Mouse (Mus musculus) heart, postnatal 14 days (tissue): ENCODE data around the gene Bicc1. TPM values are rescaled to one million over a fixed set of nuclear protein-coding genes. Genes with fewer than 3 reads are reported as not detected.

Experiments used
- DNase-seq, 2 experiments: peaks; one replicate each; pipeline ENCODE4 v3.0.0; 2021 to 2022
- intact Hi-C: fragments of 180-260 bp; cut with DNase I; formaldehyde crosslinking; loops from one replicate; pipeline ENCODE4 v1.15.1; 2025
- total RNA-seq, 2 experiments: library from RNA; stranded (reverse); gene quantifications; 2 replicates each; pipeline ENCODE4 v1.2.3; 2021

Gene Bicc1
- total RNA-seq, 2 experiments from 2014 or later: 22.1 to 27.9 TPM

DNA sequence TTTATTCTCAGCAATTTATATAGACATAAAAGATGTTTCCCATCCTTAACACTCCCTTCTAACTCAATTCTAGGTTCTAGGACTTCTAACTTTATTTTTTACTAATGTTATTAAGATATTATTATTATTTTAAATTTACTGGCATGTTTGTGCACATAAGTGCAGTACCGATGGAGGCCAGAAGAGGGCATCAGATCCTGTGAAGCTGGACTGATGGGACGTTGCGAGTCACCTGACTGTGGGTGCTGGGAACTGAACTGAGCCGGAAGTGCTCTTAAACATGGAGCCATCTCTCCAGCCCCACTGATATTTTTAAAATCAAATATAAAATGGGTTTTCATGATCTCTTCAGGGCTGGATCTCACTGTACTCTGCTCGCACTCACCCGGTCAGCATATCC, 242.8 kb downstream of the Bicc1 start:
- intact Hi-C loops: no loop called here
- DNase-seq: no peak

- intact Hi-C loops: no loop called here
- no peak for DNase-seq
Observed at GRCm38 (mm10) chr10:70915096-70915495, 244.4 kb downstream of the Bicc1 start.

- DNase-seq: peak; percentile 17 to 25
Observed at GRCm38 (mm10) chr10:70903936-70904335, 255.6 kb downstream of the Bicc1 start.

DNA sequence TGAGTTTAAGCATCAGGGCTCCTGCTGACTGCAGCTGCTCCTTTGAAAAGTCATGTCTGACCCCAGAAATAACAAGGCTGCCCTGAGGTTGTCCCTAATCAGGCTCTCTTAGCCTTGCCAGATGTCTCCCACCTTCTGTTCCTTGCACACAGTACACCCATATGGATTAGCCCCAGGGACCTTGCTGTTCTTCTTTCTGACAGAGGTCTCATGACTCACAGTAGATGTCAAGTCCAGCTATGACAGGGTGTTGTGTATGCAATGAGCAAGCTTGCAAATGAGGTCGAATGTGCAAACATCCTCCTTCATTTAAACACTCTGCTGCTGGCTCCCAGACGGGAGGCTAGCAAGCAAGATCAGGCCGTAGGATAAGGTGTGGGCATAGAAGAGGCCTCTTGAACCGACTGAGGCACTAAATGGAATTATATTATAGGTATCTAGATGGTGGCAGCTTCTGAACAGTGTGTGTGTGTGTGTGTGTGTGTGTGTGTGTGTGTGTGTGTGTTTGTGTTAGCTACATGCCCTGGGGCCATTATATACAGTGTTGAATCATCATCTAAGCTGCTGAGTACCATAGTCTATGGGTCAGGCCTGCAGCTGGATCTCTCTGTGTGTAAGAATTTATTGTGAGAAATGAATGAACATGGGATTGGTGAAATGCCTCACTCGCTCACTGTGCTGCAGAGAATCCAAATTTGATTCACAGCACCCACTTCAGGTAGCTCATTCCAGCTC, 256.6 kb downstream of the Bicc1 start:
- DNase-seq: no peak
- intact Hi-C loops: no loop called here

More at GRCm38 (mm10) chr10:70903936-70904335, 255.6 kb downstream of the Bicc1 start:
- intact Hi-C loops: no loop called here

DNA sequence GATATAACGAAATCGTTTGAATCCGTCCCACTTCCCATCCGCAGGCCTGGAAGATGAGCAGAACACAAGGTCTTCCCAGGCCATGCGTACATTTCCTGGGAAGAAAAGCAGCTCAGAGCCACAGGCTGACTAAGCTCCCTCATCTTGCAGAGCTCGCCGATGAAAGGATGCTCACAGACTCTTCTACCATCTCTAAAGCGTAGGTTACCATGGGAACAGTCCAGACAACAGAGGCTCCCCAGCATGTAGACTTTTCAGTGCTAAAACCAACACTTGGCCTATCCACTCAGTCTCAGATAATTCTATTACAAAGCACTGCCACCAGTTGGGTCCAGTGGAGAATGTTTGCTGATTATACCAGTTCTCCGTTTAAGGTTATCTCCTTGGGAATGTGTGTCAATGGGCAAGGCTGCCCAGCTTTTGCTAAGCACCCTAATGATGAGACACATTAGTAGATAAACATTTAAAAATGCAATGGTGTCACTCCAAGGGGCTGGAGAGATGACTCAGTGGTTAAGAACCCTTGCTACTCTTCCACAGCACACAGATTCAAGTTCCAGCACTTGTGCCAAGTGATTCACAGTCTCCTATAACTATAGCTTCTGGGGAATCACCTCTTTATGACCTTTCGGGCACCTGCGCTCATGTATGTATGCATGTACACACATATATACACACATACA, 258.2 kb downstream of the Bicc1 start:
- DNase-seq: no peak
- intact Hi-C loops: no loop called here

DNA sequence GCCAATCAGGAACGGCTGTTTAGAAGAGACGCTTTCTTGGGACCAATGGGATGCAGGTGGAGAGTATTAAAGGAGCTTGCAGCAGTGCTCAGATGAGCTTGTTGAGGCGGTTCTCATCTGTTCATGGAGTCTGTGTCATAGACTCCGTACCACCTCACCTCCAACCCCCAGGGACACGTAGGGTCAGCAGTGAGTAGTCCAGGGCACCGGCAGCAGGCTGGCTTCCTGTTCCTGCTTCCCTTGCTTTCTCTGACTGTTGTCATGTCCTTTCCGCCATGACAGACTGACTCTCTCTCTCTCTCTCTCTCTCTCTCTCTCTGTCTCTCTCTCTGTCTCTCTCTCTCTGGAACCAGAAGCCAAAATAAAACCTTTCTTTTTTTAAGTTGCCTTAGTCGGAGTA, 263.6 kb downstream of the Bicc1 start:
- intact Hi-C loops: no loop called here

GRCm38 (mm10) chr10:70878046-70878445, 281.5 kb downstream of the Bicc1 start:
- DNase-seq: no peak
- intact Hi-C loops: no loop called here

More for the DNA sequence above, 263.6 kb downstream of the Bicc1 start:
- DNase-seq: no peak

GRCm38 (mm10) chr10:70877631-70878030, 281.9 kb downstream of the Bicc1 start:
- intact Hi-C loops: no loop called here
- DNase-seq: no peak

DNA sequence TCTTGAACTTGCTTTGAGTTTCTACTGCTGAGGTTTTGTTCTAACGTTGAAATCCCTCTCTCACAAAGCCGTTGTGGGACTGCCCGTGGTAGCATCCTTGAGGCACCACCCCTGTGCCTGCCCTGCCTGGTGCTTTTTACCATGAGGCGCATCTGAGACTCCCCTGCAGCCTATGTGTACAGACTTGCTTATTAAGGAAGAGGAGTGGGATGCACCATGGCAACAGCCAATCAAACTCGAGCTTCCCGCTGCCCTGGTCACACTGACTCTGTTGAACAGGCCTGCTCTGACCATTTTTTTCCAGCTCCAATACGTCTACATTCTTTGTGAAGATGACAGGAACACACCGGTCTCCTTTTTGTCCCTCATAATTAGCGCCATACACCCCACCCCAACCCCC, 283.0 kb downstream of the Bicc1 start:
- intact Hi-C loops: no loop called here
- DNase-seq: no peak

DNA sequence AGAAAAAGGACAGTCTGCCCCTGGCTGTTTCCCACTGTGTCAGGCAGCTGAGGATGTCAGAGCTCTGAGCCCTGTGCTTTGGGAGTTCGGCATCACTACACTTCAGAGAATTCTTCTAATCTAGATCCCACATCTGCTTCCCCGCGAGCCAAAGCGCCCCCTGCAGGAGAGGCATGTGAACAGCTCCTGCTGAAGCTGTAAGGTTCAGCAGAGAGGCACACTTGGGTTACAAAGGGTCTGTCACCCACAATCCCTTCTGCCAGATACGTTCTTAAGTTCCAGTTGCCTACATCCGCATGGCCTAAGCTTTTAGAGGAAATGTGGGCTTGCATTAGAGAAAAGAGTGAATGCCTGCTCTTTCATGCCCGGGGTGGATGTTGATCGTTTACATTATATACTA, 283.4 kb downstream of the Bicc1 start:
- peak in 1 of 2 experiments; percentile 14 for DNase-seq
- intact Hi-C loops: no loop called here

GRCm38 (mm10) chr10:70874994-70875538, 284.4 kb downstream of the Bicc1 start:
- intact Hi-C loops: no loop called here
- no peak for DNase-seq

Other genes with a start within 250 kb of the Bicc1 start
- 10 to 100 TPM; 56.6 to 56.8 TPM for gene Tfam, start 78.6 kb upstream of the Bicc1 start, total RNA-seq
- 10 to 100 TPM; 41.5 to 42.2 TPM for gene Ube2d1, start 125.6 kb upstream of the Bicc1 start, total RNA-seq
- 100 to 1,000 TPM; 271 to 276 TPM for gene Cisd1, start 185.3 kb upstream of the Bicc1 start, total RNA-seq
- gene Ipmk, start 188.1 kb upstream of the Bicc1 start, total RNA-seq: 10 to 100 TPM; 14.4 to 14.6 TPM